Mouse (Mus musculus): ENCODE results near the gene Nup188.

Gene Nup188

DNA sequence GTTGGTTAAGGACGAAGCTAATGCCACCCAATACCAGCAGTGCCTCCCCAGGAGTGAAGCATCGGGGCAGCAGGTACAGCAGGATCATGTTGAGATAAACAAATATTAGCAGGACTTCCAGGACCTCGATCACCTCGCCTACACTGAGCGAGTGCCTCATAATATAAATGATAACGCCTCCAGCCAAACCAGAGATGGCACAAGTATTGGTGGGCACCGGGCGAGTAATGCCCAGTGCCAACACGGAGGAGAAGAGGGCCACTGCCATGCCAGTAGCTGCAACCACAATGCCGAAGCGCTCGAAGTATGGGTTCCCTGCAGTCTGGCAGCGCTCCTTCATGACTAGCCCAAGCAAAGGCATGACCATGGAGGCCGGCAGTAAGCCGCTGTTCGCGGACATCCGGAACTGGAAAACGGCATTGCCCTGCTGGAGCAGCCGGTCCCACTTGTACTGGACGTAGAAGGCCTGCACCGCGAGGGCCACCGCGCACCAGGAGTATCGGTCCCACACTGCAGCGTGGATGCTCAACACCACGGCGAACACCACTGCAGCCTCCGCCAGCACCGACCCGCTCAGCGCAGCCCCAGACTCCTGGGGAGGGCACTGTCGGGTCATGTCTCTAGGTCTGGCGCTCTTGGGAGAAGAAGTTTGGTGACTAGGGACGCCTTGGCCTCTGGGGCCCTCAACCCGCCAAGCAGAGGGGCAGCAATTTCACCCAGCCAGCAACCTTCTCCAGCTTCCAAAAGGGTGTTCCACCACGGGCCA, 598 bp upstream of the Nup188 start:
- no peak for DNase-seq

DNA sequence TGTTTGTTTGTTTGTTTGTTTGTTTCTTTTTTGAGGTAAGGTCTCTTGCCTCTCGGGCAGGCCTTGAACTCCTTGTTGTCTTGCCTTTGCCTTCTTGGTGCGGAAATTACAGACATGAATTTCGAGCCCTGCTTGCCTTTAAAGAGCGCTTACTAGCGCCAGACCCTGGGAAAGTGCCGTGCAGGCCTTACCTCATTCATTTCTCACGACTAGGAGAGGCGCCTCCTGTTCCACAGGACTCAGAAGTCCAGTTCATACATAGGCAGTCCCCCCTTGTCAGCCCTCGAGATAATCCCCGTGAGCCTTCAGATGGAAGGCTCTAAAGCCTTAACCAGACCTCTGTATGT, 803 bp downstream of the Nup188 start:
- DNase-seq: peak; percentile 41

DNA sequence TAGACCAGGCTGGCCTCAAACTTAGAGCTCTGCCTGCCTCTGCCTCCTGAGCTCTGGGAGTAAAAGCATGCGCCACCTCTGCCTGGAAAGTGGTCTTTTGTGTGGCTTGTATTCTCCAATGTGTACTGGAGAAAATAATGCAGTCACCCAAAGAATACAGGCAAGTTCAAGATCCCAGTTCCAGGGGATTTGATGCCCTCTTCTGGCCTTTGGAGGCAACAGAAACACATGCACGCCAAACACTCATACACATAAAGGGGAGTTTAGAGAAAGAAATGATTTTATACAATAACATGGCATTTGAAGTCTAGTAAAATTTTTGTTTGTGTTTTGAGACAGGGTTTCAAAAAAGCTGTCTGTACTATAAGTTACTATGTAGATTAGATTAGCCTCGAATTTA, 13.3 kb downstream of the Nup188 start:
- DNase-seq: no peak

DNA sequence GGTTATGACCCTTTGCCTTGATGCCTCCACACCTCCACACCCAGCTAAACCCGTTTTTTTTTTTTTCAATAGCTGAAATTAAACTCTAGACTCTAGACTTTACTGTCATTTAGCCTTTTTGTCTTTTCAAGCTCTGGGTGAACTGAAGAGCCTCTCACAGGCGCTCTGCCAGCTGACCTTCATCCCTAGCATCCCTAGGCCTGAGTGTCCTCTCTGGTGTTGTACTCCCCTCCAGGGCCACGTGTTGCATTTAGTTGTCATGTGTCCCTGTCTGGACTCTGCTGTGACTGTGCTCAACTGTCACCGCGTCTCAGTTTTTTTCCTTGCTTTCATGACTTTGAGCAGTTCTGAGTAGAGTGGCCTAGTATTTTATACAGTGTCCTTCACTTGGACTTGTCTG, 13.8 kb downstream of the Nup188 start:
- DNase-seq: no peak

DNA sequence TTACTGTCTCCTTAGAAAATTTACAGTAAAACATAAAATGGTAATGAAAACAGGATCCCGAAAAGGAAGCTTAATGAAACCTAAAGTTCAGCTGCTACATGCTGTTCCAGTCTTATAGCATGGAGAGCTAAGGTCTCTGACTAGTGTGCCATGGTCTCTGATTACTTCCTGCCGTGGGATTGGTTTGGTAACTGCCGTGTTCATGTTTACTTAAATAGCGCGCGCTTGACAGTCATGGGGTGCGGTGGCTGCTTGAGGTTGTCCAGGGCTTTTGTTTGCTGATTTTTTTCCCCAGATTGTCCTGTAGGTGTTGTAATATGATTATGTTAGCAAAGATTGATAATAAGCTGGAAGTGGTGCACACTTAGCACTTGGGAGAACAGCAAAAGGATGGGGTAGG, 19.9 kb downstream of the Nup188 start:
- DNase-seq: no peak

DNA sequence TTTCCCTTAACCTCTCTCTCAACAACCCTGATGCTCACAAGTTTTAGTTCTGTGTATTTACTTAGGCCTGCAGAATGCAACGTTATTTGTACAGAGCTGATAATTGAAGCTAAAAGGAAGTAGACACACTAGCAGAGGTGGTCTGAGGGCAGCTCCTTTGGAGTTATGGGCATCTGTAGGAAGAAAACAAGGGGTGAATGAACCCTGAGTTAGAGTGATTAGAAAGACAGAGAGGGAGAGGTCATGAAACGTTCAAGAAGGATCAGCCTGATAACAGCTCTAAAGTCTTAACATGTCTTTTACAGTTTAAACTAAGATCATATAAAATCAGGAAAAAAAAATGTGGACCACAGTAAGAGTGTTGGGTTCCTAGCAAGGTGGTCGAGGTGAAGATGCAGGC, 23.2 kb downstream of the Nup188 start:
- no peak for DNase-seq

DNA sequence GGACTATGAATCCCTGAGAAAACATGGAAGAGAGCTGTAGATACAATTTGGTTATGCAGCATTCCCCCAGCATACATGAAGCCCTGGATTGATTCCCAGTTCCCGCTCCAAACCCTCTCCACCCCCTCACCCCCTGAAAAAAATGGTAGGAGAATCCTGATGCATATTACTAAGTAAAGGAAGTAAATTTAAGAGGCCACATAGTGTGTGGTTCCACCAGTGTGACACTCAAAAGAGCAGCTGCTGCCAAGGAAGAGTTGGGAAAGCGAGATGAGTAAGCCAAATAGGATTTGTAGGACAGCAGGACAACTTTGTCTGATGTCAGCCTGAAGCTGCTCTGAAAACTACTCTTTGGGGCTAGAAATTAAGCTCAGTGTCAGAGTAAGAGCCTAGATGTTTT, 25.3 kb downstream of the Nup188 start:
- DNase-seq: no peak

DNA sequence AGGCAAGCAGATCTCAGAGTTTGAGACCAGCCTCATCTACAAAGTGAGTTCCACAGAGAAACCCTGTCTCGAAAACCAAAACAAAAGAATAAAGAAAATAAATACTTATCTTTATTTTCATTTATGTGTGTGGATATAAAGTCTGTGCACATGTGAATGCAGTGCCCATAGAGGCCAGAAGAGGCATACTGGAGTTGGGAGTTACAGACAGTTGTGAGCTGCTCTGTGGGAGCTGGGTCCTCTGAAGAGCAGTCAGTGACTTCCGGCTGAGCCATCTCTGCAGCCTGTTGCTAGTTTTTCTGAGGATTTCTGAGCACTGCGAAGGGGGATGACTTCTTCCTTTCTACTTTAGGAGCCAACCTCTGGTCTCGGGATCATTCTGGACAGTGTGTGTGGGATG, 29.9 kb downstream of the Nup188 start:
- no peak for DNase-seq

DNA sequence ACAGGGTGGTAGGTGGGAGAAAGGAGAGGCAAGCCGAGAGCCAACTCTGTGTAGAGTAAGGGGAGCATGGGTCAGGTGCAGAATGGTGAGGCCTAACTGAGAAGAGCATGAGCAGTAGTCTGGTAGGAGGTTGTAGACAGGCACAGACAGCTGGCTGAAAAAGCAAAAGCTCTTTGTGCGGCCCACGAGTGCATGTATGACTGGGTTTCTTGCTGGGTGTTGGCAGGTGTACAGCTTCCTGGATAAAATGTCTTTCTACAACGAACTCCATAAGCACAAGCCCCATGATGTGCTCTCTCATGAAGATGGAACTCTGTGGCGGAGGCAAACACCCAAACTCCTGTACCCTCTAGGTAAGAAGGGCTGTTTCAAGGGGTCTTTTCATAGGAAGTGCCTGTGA, 30.8 kb downstream of the Nup188 start:
- no peak for DNase-seq

DNA sequence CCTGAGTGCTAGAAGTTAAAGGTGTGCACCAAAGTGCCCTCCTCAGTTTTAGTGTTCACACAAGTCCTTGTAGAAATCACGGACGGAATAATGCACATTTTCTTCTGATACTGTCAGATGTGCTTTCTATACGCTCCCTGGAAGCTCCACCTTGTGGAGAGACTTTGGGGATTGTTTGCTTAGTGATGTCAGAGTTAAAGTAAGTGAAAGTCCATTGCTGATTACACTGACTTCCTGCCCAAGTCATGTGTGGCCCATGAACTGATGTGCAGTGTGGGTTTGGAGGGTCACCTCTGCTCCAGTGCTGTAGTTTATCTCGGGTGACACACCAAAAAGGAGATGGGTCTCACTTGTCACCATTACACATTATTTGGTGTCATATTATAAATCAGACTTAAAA, 33.1 kb downstream of the Nup188 start:
- no peak for DNase-seq

DNA sequence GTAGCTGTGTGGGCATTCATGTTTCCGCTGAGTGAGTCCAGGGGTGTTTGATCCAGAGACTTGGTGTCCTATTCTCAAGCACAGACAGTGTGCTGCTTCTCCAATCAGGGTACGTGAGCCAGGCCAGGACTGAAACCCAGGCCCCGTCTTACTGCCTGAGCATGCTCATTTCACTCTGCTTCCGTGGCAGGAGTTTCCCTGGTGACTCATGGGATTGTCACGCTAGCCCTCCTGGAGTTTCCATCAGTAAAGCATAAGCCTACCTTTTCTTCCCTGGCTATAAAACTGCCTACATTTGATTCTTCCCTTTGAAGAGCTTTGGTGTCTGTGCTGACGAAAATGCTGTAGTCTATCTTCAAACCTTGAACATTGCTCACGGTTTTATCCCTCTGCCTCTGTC, 36.9 kb downstream of the Nup188 start:
- DNase-seq: no peak

DNA sequence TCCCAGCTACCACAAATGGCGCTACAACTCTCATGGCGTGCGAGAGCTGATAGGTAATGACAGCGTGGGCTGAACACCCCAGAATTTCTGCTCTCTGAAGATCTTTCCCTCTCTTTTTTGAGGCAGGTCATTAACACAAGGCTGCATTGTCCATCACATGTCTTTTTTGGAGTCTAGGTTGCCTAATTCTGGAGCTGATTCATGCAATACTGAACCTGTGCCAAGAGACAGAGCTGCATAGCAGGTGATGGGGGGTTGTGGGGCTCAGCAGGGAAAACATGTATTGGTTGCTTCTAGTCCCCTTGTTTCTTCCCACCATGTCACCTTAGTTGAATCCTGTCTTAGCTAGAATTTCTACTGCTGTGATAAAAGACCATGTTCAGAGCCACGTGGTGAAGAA, 39.1 kb downstream of the Nup188 start:
- no peak for DNase-seq

DNA sequence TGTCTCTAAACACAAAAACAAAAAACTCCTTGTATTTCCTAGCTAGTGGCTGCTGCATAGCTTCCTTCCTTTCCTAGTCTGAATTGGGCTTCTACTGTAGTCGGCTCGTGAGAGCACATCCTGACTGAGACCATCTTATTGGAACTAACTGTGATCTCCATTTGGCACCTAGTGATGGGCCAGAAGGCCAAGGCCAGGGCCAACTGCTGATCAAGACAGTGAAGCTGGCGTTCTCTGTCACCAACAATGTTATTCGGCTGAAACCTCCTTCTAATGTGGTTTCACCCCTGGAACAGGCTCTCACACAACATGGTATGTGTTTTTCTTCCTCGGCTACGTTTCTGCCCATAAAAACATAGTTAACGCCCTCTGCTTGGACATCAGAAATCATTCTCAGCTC, 41.1 kb downstream of the Nup188 start:
- DNase-seq: no peak

DNA sequence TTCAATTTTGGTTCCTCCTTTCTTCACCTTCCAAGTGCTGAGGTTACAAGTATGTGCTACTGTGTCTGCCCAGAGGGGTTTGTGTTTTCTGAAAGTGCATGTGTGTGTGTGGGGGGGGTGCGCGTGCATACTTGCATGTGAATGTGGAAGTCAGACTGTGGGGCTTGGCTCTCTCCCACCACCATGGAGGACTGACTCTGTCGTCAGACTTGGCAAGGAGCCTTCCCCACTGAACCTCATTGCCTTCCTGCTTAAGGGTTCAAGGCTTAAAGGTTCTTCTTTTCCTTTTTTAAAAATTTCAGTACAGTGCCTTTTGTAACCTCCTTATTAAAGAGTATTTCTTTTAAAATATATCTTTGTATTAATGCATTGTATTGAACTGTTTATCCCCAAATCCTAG, 42.6 kb downstream of the Nup188 start:
- DNase-seq: no peak

DNA sequence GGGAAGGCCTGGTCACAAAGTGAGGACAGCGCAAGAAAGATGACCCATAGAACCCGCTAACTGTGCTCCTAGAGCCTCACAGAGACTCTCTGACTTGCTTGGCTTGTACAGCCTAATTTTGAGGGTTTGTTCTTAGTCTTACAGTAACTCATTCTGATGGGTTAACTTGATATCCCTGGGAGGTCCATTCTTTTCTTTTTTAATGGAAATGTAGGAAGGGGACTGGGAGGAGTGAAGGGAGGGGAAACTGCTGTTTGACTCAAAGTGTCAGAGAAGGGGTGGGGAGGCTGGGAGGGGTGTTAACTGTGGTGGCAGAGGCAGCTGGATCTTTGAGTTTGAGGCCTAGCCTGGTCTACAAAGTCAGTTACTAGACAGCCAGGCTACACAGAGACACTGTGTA, 49.1 kb downstream of the Nup188 start:
- DNase-seq: no peak

DNA sequence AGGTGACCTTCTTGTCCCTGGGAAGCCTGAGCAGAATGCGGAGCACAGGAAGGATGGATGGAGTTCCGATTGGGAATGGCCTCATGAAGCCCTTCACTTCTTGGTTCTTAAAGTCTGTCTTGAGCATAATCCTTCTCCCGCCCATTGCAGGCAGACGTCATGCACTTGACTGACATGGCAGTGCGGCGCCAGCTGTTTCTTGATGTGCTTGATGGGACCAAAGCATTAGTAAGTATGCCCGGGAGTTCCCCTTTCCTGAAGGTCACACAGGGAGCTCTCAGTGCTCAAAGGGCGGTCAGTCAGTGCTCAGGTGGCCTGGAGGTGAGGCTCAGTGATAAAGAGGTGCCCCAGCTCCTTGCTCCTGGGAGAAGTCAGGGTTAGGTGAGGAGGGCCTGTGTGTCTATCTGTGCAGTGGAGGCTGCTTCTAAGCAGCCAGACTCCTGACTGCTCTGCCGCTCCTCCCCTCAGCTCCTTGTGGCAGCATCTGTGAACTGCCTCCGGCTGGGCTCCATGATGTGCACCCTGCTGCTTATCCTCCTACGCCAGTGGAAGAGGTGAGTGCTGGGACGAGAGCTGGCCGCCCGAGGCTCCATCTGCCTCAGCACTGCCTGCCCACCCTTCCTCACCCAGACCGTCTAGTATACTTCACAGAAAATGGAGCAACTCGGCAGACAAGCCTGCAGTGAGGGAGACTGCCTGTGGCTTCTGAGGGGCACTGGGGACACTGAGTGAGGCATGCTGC, 50.1 kb downstream of the Nup188 start:
- no peak for DNase-seq

DNA sequence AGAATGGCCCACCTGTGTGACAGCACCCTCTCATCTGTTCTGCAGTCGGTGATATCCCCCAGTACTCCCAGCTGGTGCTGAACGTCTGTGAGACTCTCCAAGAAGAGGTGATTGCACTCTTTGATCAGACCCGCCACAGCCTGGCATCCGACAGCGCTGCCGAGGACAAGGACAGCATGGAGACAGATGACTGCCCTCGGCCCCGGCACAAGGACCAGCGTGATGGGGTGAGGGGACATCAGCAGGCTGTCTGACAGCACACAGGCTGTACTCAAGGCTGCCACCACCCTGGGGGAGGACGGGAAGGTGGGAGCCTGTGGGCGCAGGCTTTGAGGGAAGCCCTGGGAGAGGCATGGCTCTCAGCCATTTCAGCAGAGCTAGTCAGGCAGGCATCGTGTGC, 51.0 kb downstream of the Nup188 start:
- DNase-seq: no peak

DNA sequence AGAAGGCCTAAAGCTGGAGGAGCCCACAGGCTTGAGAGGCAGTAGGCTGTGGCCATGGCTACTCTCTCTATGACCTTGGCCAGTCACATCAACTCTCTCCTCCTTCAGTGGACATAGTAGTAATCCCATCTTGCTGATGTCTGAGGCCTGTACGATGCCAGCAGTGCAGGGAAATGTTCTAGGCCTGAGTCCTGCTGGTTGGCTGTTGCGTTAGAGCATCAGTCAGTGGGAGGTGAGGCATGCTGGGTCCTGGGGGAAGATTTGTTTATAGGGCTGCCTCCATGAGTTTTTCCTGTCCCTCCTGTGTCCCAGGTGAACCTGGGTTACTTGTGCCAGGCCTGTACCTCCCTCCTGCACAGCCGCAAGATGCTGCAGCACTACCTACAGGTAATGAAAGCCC, 55.9 kb downstream of the Nup188 start:
- no peak for DNase-seq

DNA sequence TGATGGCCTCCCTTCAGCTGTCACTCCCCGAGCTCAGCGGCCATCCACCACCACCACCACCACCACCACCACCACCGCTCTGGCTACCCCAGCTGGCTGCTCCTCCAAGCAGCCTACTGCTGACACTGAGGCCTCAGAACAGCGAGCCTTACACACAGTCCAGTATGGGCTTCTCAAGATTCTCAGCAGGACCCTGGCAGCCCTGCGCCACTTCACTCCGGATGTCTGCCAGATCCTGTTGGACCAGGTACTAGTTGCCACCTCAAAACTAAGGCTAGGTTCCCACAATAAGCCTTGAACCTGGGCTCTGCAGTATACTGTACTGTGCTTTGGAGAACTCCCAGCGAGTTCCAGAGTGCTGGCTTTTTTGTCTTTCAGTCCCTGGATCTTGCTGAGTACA, 56.3 kb downstream of the Nup188 start:
- DNase-seq: no peak

DNA sequence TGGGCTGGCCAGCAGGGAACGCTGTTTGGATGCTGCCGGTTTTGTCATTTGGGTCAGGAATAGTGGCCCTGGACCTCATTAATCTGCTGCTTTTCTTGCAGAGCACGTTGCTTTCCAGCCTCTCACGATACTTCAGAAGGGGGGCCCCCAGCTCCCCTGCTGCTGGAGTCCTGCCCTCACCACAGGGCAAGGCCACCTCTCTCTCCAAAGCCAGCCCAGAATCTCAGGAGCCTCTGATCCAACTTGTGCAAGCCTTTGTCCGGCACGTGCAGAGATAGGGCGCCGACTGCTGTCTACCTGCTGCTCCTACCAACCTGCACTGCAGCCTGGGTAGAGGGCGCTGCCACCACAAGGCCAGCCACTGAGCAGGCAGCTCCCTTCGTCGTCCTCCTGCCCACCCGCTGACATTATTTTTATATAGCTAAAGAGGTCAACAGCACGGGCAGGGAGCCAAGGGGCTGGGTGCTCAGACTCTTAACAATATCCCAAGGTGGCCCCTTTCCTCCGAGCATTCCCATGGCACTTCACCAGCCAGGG, 57.5 kb downstream of the Nup188 start:
- DNase-seq: no peak

DNA sequence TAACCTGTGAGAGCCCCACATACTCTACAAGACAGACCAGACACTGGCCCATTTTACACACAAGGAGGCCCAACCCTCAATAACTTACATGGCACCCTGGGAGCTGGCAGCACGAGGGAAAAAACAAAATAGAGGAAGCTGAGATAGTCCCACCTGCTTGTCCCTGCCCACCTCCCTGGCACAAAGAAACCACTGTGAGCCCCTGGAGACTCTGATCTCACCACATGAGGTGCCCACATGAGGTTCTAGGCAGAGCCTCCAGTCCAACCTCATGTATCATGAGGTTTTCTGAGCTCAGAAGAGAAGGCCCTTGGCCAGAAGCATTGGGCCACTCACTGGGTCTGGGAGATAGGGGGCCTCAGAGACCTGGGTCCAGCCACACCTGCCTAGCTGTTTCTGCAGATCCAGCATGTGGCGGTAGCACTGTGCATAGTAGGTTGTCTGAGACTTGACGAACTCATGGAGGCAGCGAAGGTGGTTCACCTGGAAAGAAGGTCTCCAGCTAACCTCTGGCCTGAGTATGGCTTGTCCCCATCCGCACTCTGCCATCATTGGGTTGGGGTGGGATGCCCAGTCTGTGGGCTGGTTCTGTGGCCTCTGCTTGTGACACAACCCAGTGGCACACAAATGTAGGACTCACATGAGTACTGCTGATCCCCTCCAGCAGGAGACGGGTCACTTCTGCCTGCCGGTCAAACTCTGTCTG, 59.9 kb downstream of the Nup188 start:
- DNase-seq: no peak

DNA sequence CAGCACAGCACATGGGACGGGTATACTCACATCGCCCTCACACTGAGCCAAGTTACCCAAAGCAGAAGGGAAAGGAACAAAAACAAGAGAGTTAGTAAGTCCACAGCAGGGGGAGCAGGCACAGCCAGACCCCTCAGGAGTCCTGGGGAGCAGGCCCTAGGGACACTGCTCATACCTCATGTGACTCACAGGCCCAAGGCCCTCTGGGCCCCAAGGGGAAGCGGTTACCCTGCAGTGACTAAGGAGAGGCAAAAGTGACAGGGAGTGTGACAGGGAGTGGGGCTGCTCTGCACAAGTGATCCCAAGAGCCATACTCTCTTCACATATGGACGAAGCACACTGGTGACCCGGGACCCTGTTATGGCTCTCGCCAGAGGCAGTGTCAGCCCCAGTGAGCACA, 63.0 kb downstream of the Nup188 start:
- no peak for DNase-seq

DNA sequence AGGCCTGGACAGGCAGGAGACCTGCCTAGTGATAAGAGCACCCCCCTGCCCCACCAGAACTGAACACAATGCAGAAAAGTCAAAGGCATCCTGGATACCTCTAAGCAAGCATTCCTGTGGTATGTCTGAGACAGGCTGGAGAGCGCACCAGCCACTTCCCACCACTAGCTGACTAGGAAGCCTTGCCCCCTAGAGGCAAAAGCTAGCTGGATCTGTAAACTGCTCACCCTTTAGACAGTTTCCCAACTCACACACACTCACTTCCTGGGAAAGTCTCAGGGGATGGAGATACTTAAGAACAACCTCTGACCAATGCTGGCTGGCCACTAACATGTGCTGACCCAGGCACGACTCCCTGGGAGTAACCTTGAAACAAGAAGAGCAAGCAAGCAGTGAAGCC, 65.0 kb downstream of the Nup188 start:
- no peak for DNase-seq

DNA sequence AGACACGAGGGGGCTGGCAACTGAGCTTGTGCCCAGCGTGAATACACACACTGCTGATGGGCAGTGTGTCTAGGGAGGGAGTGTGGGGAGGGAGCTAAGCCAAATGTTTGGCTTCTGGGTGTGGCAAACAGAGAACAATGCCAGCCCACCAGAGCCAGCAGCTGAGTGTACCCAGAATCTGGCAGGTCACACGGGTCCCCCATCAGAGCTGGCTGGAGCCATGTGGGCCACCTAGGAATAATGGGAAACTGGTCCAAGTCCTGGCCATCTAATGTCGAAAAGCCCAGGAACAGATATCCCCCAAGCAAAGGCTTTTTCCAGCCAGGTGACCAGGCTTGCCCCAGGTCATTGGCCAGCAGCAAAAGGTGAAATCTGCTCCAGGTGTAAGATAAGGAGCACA, 69.7 kb downstream of the Nup188 start:
- no peak for DNase-seq
